Mouse (Mus musculus) layer of hippocampus, adult 9-11 months (tissue): ENCODE data around the gene Amigo2.

ENCODE experiments used
- DNase-seq: peaks from one replicate; pipeline ENCODE4 v3.0.0; 2022

Amigo2 gene

DNA sequence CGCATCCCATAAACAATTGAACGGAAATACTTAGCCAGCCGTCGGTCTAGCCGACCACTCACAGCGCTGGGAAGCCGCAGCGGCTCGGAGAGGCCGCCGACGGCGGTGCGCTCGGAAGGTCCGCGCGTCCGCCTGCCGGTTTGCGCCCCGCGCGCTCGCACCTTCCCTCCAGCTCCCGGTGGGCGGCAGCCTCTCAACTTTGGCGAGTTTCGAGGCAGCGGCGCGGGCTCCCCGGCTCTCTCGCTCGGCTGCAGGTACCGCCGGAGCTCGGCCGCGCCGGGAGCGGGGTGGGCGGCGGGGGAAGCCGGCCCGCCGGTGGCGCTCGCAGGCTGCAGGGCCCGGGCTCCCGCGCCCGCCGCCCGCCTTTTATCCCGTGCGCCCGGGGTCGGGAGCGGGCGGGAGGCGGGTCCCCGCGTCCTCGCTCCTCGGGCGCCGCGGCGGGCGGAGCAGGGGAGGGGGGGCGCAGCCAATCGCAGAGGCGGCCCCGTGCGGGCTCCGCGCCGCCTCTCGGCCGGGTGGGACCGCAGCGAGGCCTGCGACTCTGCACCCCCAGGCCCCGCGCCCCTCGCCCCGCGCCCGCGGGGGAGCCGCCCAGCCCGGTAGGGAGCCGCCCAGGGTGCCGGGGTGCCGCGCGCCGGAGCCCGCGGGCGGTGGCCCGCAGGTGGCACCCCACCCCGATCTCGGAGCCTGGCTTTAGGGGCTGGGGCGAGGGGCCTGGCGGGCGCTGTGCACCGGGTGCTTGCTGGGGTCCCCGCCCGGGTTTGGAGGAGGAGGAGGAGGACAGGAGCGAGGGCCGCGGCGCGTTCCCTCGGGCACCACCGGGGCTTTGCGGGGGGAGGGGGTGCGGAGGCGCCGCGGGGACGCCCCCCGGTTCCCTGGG, at the start of gene Amigo2, which contains the start of gene Pced1b:
Gene Amigo2 (minus strand): TSS at position 377 of the 880 bp plus-strand sequence.
Gene Pced1b (plus strand): TSS at position 197 of the 880 bp plus-strand sequence.
- peak; percentile 19 for DNase-seq

DNA sequence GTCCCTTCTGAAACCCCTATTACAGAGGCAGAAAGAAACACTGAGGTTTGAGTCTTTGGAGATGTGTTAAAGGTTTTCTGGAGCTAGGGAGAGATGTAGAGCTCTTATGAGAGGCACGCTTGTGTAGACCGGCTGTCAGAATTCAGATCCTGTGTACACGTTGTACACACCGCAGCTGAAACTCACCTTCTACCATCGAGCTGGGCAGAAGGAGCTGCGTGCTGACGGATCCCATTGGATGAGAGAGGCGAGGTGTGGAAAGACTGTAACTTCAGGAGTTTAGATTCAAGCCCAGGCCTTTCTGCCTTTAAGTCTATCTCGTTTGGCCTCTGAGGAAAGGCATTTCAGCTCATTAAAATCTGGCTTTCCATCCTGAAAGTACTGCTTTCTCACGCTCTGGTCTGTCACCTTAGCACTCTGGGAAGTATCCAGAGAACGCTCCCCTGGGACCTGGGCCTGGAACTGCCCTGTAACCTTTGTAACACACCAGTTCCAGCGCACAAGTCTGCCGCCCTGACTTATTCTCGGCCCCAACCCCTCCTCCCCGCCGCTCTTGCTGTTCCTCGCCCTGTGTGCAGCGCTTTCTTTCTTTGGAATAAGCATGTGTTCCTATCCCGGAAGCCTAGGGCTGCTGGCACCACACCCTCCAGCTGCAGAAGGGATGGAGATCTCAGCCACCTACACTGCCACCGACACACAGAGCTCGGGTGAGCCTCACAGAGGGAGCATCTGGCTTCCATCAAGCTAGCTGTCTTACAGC, 44.4 kb upstream of the Amigo2 start:
- DNase-seq, result no peak

DNA sequence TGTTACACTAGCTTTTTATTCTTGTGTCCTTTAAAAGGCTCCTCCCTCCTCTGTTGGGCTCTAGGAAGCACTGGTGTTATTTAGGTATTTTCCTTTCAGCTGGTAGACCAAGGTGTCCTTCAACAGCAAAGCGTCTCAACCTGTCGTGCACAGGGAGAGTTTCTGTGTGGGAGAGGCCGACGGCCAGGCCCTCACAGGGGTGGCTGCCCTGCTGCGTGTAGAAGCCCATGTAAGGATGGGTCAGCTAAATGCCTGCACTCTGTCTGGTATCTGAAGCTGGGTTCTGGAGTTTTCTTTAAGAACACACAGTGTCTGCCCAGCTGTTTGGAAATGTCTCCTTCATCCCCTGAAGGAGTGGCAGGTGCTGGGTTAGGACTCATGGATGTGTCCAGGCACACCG, 43.3 kb upstream of the Amigo2 start:
- no peak for DNase-seq

DNA sequence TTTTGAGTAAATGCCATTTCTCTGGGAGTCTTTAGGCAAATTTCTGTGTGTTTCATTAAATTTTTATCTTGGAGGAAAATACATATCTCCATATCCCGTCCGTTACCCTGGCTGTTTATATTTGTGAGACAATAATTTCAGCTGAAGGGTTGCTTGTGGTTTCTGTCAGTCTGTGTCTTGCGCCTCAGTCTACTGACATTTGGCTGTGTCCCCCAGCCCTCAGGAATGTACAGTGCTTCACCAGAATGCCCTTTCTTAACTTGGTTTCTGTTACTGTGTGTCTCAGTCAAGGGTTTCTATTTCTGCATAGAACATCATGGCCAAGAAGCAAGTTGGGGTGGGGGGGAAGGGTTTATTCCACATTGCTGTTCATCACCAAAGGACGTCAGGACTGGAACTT, 42.1 kb upstream of the Amigo2 start:
- DNase-seq, result no peak

DNA sequence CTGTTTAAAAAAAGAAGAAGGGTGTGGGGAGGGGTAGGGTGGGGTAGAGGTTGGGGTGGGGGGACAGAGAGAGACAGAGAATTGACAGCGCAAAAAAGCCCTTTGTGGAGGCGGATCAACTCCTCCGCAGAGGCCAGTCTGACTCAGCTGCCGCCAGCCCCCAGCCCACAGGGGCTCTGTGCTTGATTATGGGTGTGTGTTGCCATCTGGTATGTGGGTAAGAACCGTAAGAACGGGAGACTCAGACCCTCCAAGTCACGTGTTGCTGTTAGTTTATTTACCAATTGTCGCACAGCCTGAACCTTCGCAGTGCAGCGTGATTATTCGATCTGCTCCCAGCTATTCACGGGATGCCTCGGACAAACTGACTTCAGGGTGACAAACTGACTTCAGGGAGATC, 41.6 kb upstream of the Amigo2 start:
- peak; percentile 37 for DNase-seq

DNA sequence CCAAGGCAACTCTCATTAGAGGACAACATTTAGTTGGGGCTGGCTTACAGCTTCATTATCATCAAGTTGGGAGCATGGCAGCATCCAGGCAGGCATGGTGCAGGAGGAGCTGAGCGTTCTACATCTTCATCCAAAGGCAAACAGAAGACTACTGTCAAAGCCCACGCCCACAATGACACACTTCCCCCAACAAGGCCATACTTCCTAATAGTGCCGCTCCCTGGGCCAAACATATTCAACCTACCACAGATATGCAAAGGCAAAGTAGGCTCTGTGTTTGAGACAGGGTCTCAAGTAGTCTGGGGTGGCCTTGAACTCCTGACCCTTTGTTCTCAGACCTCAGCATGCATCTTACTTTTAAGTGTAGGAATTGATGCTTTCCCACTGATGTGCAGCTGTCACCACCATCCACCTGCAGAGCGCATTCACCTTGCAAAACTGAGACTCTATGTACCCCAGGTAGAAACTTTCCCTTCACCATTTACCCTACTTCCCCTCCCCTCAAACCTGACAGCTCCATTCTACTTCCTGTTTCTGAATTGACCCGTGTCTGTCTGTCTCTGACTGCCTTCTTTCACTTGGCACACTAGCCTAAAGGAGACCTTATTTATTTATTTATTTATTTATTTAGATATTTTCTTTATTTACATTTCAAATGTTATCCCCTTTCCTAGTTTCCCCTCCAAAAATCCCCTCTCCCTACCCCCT, 40.5 kb upstream of the Amigo2 start:
- DNase-seq, result no peak

DNA sequence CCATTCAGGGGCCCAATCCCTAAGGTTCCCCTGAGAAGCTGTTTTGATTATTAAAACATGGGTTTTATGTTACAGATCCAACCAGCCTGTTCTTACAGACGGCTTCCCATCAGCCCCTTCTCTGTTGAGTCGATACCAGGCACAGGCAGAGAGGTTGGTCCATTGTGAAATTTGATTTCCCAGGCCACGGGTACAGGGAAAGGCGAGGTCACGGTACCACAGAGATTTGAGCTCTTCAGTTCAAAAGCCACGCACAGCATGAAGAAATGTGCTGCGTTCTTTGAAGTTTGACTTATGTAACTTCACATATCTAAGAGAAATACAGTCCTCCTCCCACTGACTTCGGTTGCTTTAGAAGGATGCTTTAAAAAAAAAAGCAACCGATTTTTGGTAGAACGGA, 39.6 kb upstream of the Amigo2 start:
- no peak for DNase-seq

DNA sequence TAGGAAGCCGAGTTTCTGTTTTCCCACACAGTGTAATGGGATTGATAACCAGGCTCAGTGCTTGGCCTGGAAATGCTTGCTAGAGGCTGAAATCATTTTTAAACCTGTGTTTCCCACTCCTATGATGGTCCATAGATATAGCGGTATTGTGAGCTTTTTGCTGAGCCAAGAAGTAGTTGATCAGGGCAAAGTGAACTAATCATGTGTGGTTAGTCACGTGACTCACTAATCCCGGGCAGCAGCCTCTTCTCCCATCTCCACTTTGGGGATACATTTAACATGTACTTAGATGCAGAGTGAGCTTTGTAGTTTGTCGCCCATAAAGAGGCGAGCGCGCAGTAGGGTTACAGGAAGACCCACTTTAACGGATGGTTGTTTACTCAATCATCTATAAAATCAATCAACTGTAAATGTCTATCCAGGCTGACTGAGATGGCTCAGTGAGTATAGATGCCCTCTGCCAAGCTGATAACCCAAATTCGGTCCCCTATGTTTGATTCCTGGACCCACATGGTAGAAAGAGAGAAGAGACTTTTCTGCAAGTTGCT, 38.7 kb upstream of the Amigo2 start:
- DNase-seq, result no peak

DNA sequence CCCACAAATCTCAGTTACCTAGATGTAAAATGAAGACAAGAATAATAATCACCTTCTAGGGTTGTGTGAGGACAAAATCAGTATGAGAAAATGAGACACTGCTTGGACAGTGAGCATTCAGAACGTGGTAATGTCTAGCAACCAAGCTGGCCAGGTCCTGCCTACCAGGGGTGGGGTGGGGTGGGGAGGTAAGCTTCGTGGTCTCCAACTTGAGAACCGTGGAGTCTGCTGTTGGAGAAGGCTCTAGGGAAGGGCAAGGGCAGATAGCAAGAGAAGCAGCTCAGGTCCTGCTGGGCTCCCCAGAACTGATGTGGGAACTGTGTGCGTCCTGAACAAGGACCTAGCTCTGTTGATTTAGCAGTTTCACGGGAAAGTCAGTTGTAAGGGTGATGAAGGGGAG, 37.1 kb upstream of the Amigo2 start:
- DNase-seq, result no peak

DNA sequence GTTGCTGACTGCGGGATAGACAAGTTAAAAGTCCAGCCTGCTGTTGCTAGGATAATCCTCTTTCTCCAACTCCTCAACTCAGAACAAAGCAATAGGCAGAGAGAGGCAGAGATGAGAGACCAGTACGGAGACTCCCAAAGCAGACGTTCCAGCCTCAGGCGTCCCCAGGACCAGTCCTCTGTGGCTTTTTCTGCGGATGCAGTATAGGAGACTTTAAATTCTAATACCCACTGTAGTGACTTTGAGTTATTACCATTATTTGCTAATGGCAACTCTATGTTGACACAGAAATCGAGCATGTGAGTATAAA, 35.4 kb upstream of the Amigo2 start:
- no peak for DNase-seq

DNA sequence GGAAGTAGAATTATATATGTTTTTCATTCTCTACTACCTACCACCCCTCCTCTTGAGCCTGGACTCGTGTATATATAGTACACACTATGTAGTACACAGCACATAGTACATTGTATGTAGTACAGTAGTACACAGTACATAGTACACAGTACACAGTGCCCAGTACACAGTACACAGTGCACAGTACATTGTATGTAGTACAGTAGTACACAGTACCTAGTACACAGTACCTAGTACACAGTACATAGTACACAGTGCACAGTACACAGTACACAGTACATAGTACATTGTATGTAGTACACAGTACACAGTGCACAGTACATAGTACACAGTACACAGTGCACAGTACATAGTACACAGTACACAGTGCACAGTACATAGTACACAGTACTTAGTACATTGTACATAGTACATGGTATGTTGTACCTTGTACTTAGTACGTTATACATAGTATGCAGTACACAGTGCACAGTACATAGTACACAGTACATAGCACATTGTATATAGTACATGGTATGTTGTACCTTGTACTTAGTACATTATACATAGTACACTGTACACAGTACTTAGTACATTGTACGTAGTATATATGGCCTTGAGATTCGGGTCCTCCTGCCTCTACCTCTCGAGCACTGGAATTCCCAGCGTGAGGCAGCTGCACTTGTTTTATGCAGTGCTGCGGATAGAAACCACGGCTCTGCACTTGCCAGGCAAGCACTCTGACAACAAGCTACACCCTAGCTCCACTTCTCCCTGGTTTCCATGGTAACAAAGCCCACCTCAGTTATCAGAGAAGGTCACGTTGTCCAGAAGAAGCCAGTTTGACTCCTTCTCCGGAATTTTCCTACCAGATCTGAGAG, 34.9 kb upstream of the Amigo2 start:
- no peak for DNase-seq

DNA sequence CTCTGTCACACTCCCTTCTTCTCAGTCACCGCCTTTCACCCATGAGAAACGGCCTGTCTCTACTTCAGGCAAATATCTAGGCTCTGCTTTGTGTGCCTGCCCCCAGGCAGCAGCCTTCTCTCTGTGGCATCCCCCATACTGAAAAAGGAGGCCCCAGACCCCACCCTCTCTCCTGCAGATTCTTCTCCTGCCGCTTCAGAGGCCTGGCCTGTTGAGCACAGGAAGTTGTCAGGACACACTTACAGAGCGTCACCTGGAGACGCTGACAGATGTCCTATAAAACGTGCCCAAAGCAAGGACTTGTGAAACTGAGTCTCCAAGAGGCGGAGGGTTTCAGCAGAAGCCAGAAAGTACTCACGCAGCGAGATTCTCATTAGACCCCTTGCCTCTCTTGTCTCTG, 33.7 kb upstream of the Amigo2 start:
- no peak for DNase-seq

DNA sequence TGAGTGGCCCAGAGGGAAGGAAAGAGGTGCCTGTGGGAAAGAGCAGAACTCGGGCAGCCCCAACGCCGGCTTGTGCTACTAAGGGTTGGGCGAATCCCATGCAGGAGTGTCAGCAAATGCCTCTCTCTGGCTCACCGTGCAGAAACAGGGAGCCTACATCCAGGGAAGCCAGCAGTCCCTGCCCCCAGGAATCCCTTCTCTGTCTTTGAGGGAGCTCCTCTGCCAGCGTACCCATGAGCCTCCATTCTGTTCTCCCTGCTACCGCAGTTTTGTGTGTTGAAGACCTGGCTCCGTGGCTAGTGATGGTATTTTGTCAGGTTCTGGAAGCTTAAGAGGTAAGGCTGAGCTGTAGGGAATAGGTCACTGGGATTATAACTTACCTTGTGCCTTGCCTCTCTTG, 33.0 kb upstream of the Amigo2 start:
- DNase-seq, result no peak

DNA sequence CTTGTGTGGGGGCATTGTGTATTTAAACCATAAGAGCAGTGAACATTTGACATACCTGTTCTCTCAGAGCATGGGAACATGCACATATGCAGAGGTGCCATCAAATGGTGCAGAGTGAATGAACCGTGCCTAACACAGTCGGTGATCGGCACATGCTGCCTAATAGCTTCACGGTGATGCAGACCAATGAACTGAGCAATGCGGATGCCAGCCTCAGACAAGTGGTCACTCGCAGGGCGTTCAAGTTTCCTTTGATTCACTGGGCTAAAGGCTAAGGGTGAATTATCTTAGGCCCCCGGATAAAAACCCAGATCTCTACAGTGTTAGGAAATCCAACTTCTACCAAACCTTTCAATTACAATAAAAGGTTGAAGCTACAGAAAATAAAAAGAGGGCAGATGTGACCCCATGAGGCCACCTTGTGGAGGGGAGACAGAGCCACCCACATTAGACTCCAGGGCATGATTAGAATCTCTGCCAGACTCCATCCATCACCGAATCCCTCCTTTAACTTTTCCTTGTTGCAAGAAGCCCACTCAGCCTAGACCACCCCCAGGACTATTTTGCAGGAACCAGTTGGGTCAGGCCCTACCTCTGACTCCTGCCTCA, 31.4 kb upstream of the Amigo2 start:
- DNase-seq, result no peak

DNA sequence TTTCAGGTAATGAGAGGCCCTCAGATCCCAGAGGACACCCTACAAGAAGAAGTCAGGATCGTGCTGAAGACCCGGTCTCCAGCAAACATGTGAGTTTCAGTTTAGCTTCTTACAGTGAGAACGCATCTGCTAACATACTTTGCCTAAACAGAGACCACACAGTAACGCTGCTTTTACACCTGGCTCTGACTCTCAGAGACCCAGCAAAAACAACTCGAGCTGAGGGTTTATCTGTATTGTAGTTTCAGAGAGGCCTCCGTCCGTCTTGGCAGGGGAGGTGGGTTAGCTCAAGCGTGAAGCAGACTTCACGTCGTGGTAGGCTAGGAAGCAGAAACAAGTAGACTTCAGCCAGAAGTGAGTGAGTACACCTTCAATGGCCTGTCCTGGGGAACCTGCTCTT, 30.2 kb upstream of the Amigo2 start:
- no peak for DNase-seq

DNA sequence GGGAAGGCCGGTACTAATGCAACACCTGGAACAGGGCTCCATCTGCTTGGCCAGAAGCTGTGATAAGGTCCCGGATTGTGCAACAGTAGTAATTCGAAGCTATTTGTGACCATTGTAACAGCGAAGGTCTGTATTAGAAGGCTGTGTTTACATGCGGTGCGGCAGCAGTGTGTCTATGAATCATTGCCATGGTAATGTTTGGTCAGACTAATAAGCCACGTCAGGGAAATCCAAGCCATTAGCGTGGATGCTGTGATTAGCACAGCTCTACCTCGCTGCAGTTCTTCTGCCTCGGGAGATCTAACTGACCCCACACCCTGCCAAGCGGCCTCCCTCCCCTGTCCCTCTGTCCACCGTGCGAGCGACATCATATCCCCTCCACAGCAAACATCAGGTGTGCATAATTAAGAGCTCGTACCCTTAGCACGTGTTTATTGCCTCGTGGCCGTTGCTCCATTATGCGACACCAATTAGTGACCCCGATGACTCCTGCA, 29.6 kb upstream of the Amigo2 start:
- DNase-seq, result no peak

DNA sequence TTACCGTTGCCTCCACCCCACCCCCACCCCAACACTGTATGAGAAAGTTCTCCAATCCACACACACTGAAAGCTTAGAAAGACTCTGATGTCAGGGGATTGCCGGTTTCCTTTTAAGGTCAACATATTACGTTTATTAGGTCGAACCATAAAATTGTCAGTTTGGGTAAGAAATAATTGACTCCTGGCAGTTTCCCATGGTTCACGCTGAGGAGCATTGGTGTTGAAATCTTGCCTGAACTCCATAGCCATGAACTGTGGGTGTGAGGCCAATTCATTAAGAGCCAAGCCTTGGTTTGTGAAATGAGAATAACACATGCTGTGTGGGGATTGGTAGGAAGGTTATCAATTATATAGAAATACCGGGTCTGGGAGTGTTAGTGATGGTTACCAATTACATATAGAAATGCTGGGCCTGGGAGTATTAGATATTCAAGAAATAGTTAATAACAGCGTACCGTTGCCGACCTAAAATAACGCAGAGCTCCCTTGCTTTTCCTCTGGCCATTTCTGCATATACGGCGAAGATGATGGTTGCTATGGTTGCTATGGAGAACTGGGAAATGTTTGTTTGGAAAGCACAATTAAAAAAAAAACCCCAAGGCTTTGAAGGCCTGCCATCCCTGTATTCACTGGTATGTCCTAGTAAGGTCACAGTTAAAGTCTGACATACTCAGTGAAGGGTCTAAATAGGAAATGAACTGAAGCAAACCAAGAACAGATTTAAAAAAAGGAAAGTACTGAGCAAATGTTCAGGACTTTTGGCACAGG, 28.7 kb upstream of the Amigo2 start:
- no peak for DNase-seq

DNA sequence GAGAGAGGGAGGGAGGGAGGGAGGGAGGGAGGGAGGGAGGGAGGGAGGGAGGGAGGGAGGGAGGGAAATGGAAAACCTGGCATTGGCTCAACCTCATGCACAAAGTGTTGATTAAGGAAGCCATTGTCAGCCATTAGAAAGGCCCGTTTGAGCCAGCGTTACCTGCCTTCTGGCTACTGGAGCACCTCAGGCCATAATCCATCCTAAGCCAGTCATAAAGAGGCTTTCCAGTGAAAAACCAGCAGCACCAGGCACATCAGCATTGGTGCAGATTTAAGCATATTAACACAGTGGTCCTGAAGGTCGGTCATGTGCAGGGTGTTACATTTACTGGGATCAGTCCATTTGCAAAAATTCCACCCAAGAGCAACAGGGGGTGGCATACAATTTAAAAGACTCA, 25.7 kb upstream of the Amigo2 start:
- DNase-seq, result no peak

DNA sequence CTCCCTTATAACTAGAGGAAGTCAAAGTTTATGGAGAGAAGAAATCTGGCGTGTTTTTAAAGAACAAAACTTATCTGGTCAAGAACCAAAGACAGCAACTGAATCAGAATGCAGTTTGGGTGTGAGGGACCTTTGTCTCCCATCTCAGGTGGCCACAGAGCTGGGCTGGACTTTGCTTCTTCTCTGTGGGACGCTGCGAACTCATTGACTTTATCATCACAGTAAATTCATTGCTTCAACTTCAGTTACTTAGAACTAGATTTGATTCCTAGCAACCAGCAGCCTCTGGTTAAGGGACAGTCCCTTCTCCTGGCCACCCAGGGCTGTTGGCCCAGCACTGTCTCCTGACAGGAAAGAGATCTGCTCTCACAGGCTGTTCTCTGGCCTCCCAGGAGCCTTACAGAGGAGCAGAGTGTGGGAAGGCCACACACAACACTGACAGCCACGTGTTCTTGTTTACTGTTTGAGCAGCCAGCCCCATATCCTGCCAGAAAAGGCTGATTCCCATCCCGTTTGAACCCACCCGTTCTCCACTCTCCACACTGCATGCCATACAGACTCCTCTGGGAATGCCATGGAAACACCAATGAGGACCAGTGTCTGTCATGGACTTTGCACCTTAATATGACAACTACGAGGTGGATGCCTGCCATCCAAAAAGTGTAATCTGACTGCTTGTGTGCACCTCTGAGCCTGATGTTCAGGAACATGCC, 25.1 kb upstream of the Amigo2 start:
- peak; percentile 16 for DNase-seq

DNA sequence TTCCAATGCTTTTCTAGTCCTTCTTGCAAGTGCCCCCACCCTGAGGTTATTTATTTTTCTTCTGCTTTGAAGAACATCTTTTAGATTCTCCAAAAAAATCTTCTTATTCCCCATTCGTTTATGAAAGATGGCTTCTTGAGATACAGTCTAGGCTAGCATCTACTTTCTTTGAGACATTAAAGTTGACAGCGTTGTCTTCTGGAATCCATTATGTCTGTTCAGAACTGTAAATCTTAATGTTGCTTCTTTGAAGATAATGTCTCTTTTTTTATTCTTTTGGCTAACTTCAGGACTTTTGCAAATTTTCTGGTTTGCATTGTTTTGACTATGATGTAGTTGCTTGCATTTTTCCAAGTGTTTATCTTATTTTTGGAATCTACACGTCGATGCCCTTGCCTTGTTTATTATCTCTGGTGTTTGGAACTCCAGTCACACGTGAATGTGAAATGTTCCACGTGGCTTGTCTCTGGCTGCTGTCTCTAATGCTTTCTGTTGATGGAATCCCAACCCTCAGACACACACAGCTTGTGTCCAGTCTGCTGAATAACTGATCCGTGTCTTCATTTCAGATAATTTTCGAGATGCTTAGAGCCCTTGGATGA, 20.1 kb upstream of the Amigo2 start:
- no peak for DNase-seq
